7 mouse cellular contexts compared by ENCODE assay signal in genomic region chr19:22885051-22885450, GRCm38 (mm10).
"Had no signal": no experiment of that assay in that cellular context is flagged by ENCODE, and none has a peak within 500 bp of the region (broad histone marks: within the 10 kb centered on the region; RNA-seq: fewer than 3 reads in every experiment).

No protein-coding gene starts in this region.

- DNase-seq: kidney, postnatal 25 days; liver; lung, adult 18-20 months; lung, postnatal 10 days; lung, postnatal 36 days; spleen, adult 18-20 months; thymus, postnatal 25 days had no signal
